Mouse (Mus musculus): ENCODE data around the gene Pard6b. TPM values are rescaled to one million over a fixed set of nuclear protein-coding genes. Genes with fewer than 3 reads are reported as not detected.
A peak's percentile ranks its signal among the peaks of the same experiment; 100 is the strongest.

Pard6b gene
- total and polyA plus RNA-seq, 3 experiments, result 1.2 to 2.8 (median 1.3) TPM

DNA sequence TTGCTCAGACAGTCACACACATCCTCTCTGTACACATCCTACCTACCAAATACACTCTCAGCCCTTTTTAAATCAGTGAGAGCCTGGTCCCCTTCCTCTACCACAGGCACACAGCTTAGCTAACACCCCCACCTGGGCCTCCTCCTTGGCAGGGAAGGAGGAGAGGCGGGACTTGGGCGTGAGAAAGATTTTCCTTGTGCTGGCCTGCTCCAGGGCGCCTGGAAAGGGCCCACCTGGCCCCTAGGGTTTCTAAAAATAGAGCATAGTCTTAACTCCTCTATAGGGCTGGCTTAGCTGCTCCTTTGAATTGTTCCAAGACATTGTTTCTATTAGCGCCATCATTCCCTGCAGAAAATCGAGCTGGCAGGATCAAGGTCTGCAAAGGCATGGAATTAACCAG is 35.0 kb upstream of the Pard6b start:
- Histone ChIP-seq H3K27ac (ENCODE audit: insufficient read depth, low read depth) (no peak overlapping the region), H3K36me3 (replicated peaks in 1 of 2; ENCODE audit: control insufficient read depth in 1 of 2, insufficient read depth in 1 of 2, low read length in 1 of 2) (no peaks in the 10 kb centered on the region), H3K4me3 (replicated peaks in 1 of 3; ENCODE audit: low read depth in 2 of 3, low read length in 2 of 3, poor library complexity in 1 of 3) (no peak overlapping the region), H3K4me2 (ENCODE audit: insufficient read depth, low read depth, poor library complexity, severe bottlenecking) (no peak overlapping the region), H3K79me2 (replicated peaks; ENCODE audit: control insufficient read depth, extremely low read depth, insufficient read depth, poor library complexity, severe bottlenecking) (no peaks in the 10 kb centered on the region), H3K27me3 (replicated peaks) (peaks cover 83% of the 10 kb centered on the region), H3K9ac (ENCODE audit: insufficient read depth, low read depth) (no peak overlapping the region), H3K9me3 (replicated peaks; ENCODE audit: low read length) (peaks cover 8% of the 10 kb centered on the region), H3K4me1 (ENCODE audit: control insufficient read depth in 1 of 2, insufficient read depth in 2 of 2) (peaks cover 12 to 22% of the 10 kb centered on the region in 2 experiments)
- no peak for TF ChIP-seq MXI1 (IDR thresholded peaks at IDR 0.05; ENCODE audit: low read depth, low read length)
- no peak for TF ChIP-seq MAZ (IDR thresholded peaks at IDR 0.05; ENCODE audit: low read depth, low read length)
- TF ChIP-seq USF2 (conservative IDR thresholded peaks at IDR 0.05; ENCODE audit: low read depth, low read length), result no peak
- no peak for TF ChIP-seq ZMIZ1 (IDR thresholded peaks at IDR 0.05; ENCODE audit: low read depth, low read length)
- no peak for TF ChIP-seq RCOR1 (conservative IDR thresholded peaks at IDR 0.05; ENCODE audit: low read depth, low read length)
- TF ChIP-seq CHD2 (IDR thresholded peaks at IDR 0.05; ENCODE audit: low read length), result no peak
- TF ChIP-seq POLR2AphosphoS2 (IDR thresholded peaks at IDR 0.05; ENCODE audit: low read depth, low read length), result no peak
- TF ChIP-seq JUN (IDR thresholded peaks at IDR 0.05; ENCODE audit: insufficient read depth, low read depth, low read length), result no peak
- TF ChIP-seq MYC (IDR thresholded peaks at IDR 0.05; ENCODE audit: low read depth, low read length), result no peak
- DNase-seq (ENCODE audit: extremely low read depth), result no peak
- in situ Hi-C loops (cut with MboI; ENCODE audit: low pct_ligation_motif_present, low pct_unique_long_range_greater_than_20kb, low sequenced_read_pairs), result no loop called here
- dilution Hi-C loops (cut with MboI; ENCODE audit: extremely low pct_ligation_motif_present, extremely low pct_unique_long_range_greater_than_20kb, low sequenced_read_pairs), result no loop called here

DNA sequence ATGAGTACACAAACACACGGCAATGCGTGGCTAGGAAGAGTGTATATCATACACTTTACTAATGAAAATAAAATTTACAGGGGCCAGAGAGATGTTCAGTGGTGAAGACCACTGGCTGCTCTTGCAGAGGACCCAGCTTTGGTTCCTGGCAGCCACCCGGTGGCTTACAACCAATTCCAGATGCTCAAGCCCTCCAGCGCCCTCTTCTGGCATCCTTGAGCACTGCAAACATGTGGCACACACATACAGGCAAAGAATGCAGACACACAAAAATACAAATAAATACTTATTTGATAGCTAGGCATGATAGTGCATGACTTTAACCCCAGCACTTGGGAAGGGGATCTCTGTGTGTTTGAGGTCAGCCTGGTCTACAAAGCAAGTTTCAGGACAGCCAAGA is 34.3 kb upstream of the Pard6b start:
- in situ Hi-C loops (cut with MboI; ENCODE audit: low pct_ligation_motif_present, low pct_unique_long_range_greater_than_20kb, low sequenced_read_pairs), result no loop called here
- no peak overlapping the region for H3K4me3 ChIP-seq (replicated peaks in 1 of 3; ENCODE audit: low read depth in 2 of 3, low read length in 2 of 3, poor library complexity in 1 of 3)
- peaks cover 8% of the 10 kb centered on the region for H3K9me3 ChIP-seq (replicated peaks; ENCODE audit: low read length)
- TF ChIP-seq RAD21 (IDR thresholded peaks at IDR 0.05; ENCODE audit: low read depth, low read length) (no peak), CTCF (conservative IDR thresholded peaks at IDR 0.05 in 1 of 2, IDR thresholded peaks at IDR 0.05 in 1 of 2; ENCODE audit: low read depth in 2 of 2, low read length in 2 of 2) (peak in 1 of 2 experiments; percentile 40; a peak in 3 of 4 replicates), E2F4 (IDR thresholded peaks at IDR 0.05; ENCODE audit: insufficient replicate concordance, low read depth, low read length) (no peak)
- dilution Hi-C loops (cut with MboI; ENCODE audit: extremely low pct_ligation_motif_present, extremely low pct_unique_long_range_greater_than_20kb, low sequenced_read_pairs), result no loop called here
- peaks cover 12 to 22% of the 10 kb centered on the region in 2 experiments for H3K4me1 ChIP-seq (ENCODE audit: control insufficient read depth in 1 of 2, insufficient read depth in 2 of 2)
- H3K27ac ChIP-seq (ENCODE audit: insufficient read depth, low read depth), result no peak overlapping the region
- DNase-seq (ENCODE audit: extremely low read depth), result no peak
- no peak overlapping the region for H3K9ac ChIP-seq (ENCODE audit: insufficient read depth, low read depth)
- no peaks in the 10 kb centered on the region for H3K36me3 ChIP-seq (replicated peaks in 1 of 2; ENCODE audit: control insufficient read depth in 1 of 2, insufficient read depth in 1 of 2, low read length in 1 of 2)
- H3K4me2 ChIP-seq (ENCODE audit: insufficient read depth, low read depth, poor library complexity, severe bottlenecking), result no peak overlapping the region
- no peaks in the 10 kb centered on the region for H3K79me2 ChIP-seq (replicated peaks; ENCODE audit: control insufficient read depth, extremely low read depth, insufficient read depth, poor library complexity, severe bottlenecking)
- H3K27me3 ChIP-seq (replicated peaks), result peaks cover 86% of the 10 kb centered on the region

DNA sequence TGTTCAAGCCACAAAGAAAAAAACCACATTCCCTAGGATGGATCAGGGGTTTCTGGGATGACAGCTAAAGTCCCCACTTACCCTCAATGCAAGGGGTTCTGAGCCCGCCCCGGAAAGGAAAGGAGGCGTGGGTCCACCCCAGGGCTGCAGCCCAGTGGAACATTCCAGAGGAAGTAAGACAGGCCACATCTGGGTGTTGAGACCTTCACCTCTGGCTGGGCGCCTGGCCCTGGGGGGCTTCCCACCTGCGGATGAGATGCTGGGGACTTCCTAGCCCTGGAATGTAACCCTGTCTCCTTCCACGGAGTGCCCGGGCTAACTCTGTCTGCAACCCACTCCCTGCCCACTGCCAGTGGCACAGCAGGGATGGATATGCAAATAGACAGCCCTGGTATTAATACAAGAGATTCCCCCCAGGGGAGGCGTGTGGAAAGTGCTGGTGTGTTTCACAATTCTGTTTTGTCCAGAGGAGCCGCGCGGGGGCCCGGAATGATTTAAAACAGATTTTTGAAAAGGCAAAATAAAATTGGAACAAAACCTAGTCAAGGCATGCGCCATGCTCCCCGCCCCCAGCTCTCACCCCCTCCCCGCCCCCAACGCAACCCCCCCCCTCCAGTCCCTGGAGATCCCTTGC is 31.7 kb upstream of the Pard6b start:
- H3K27me3 ChIP-seq (replicated peaks), result peaks cover 79% of the 10 kb centered on the region
- no peaks in the 10 kb centered on the region for H3K79me2 ChIP-seq (replicated peaks; ENCODE audit: control insufficient read depth, extremely low read depth, insufficient read depth, poor library complexity, severe bottlenecking)
- dilution Hi-C loops (cut with MboI; ENCODE audit: extremely low pct_ligation_motif_present, extremely low pct_unique_long_range_greater_than_20kb, low sequenced_read_pairs), result no loop called here
- H3K36me3 ChIP-seq (replicated peaks in 1 of 2; ENCODE audit: control insufficient read depth in 1 of 2, insufficient read depth in 1 of 2, low read length in 1 of 2), result no peaks in the 10 kb centered on the region
- DNase-seq (ENCODE audit: extremely low read depth), result peak; percentile 34
- no peak overlapping the region for H3K4me3 ChIP-seq (replicated peaks in 1 of 3; ENCODE audit: low read depth in 2 of 3, low read length in 2 of 3, poor library complexity in 1 of 3)
- peaks cover 8% of the 10 kb centered on the region for H3K9me3 ChIP-seq (replicated peaks; ENCODE audit: low read length)
- no peak overlapping the region for H3K27ac ChIP-seq (ENCODE audit: insufficient read depth, low read depth)
- H3K4me1 ChIP-seq (ENCODE audit: control insufficient read depth in 1 of 2, insufficient read depth in 2 of 2), result peaks cover 11 to 20% of the 10 kb centered on the region in 2 experiments
- in situ Hi-C loops (cut with MboI; ENCODE audit: low pct_ligation_motif_present, low pct_unique_long_range_greater_than_20kb, low sequenced_read_pairs), result no loop called here
- H3K9ac ChIP-seq (ENCODE audit: insufficient read depth, low read depth), result no peak overlapping the region
- H3K4me2 ChIP-seq (ENCODE audit: insufficient read depth, low read depth, poor library complexity, severe bottlenecking), result peak overlapping the region; percentile 9
- no peak for TF ChIP-seq NELFE (IDR thresholded peaks at IDR 0.05; ENCODE audit: low read depth, low read length)
- peak; percentile 71 for TF ChIP-seq EP300 (IDR thresholded peaks at IDR 0.05; ENCODE audit: low read length)
- no peak for TF ChIP-seq ZNF384 (IDR thresholded peaks at IDR 0.05; ENCODE audit: low read depth, low read length)
- TF ChIP-seq HCFC1 (IDR thresholded peaks at IDR 0.05; ENCODE audit: low read depth, low read length), result 0 out of 2 replicates have a peak, but pooled peaks have one; percentile 10
- peak; percentile 29; the same call in 1 of the 2 replicates for TF ChIP-seq IRF4 (IDR thresholded peaks at IDR 0.05; ENCODE audit: low read depth, low read length)
- TF ChIP-seq TCF12 (IDR thresholded peaks at IDR 0.05; ENCODE audit: low read depth, low read length), result peak; percentile 57; the same call in 1 of the 2 replicates
- TF ChIP-seq MEF2A (IDR thresholded peaks at IDR 0.05; ENCODE audit: borderline replicate concordance, low read depth, low read length), result 0 out of 2 replicates have a peak, but pooled peaks have one; percentile 21

All from CH12.LX (cell line).